Mouse (Mus musculus) brain, adult 2 months (tissue): ENCODE results near the gene Brd7.

Experiments used
- DNase-seq: peaks from one replicate; pipeline ENCODE4 v3.0.0; 2011; ENCODE audit warnings: low read depth, low spot score

Gene Brd7

GRCm38 (mm10) chr8:88361708-88362428, at the start of gene Brd7:
Gene Brd7 (minus strand): TSS chr8:88362194.
- peak; percentile 90 for DNase-seq

GRCm38 (mm10) chr8:88411461-88411860, 49.5 kb upstream of the Brd7 start:
- no peak for DNase-seq

- DNase-seq, result no peak
Observed at GRCm38 (mm10) chr8:88409401-88409940, 47.5 kb upstream of the Brd7 start.

GRCm38 (mm10) chr8:88407716-88408115, 45.7 kb upstream of the Brd7 start:
- no peak for DNase-seq

GRCm38 (mm10) chr8:88398060-88398459, 36.1 kb upstream of the Brd7 start:
- no peak for DNase-seq

- DNase-seq, result no peak
Observed at GRCm38 (mm10) chr8:88393298-88393697, 31.3 kb upstream of the Brd7 start.

GRCm38 (mm10) chr8:88390749-88391148, 28.8 kb upstream of the Brd7 start:
- no peak for DNase-seq

GRCm38 (mm10) chr8:88388691-88389239, 26.8 kb upstream of the Brd7 start:
- DNase-seq, result no peak

- no peak for DNase-seq
Observed at GRCm38 (mm10) chr8:88387874-88388273, 25.9 kb upstream of the Brd7 start.

GRCm38 (mm10) chr8:88383164-88383556, 21.2 kb upstream of the Brd7 start:
- no peak for DNase-seq

- no peak for DNase-seq
Observed at GRCm38 (mm10) chr8:88382311-88383163, 20.5 kb upstream of the Brd7 start.

- no peak for DNase-seq
Observed at GRCm38 (mm10) chr8:88380497-88380896, 18.5 kb upstream of the Brd7 start.

- DNase-seq, result peak; percentile 62
Observed at GRCm38 (mm10) chr8:88376836-88377582, 15.0 kb upstream of the Brd7 start.

GRCm38 (mm10) chr8:88371522-88371921, 9.5 kb upstream of the Brd7 start:
- no peak for DNase-seq

- peak; percentile 17 for DNase-seq
Observed at GRCm38 (mm10) chr8:88369805-88370204, 7.8 kb upstream of the Brd7 start.

- peak; percentile 35 for DNase-seq
Observed at GRCm38 (mm10) chr8:88369221-88369620, 7.2 kb upstream of the Brd7 start.

- peak; percentile 22 for DNase-seq
Observed at GRCm38 (mm10) chr8:88362446-88363150, 604 bp upstream of the Brd7 start.

GRCm38 (mm10) chr8:88361044-88361707, 818 bp downstream of the Brd7 start:
- peak; percentile 19 for DNase-seq

GRCm38 (mm10) chr8:88359959-88360358, 2.0 kb downstream of the Brd7 start:
- peak; percentile 45 for DNase-seq

GRCm38 (mm10) chr8:88357946-88358345, 4.0 kb downstream of the Brd7 start:
- no peak for DNase-seq
